Mouse (Mus musculus) G1E-ER4 (cell line): ENCODE data around the gene Sdf2. TPM values are rescaled to one million over a fixed set of nuclear protein-coding genes. Genes with fewer than 3 reads are reported as not detected.

Source experiments
- GATA1 ChIP-seq: IDR thresholded peaks from one replicate; pipeline ENCODE4 v1.8.0; 2012; ENCODE audit warnings: low read length, inconsistent platforms
- polyA plus RNA-seq: library from polyadenylated mRNA; stranded (reverse); fragments of >175 nt; gene quantifications from 2 replicates; pipeline ENCODE4 v1.2.3, GENCODE M21; 2012

Sdf2 gene
- polyA plus RNA-seq, 1 experiment = 2.5 TPM

DNA sequence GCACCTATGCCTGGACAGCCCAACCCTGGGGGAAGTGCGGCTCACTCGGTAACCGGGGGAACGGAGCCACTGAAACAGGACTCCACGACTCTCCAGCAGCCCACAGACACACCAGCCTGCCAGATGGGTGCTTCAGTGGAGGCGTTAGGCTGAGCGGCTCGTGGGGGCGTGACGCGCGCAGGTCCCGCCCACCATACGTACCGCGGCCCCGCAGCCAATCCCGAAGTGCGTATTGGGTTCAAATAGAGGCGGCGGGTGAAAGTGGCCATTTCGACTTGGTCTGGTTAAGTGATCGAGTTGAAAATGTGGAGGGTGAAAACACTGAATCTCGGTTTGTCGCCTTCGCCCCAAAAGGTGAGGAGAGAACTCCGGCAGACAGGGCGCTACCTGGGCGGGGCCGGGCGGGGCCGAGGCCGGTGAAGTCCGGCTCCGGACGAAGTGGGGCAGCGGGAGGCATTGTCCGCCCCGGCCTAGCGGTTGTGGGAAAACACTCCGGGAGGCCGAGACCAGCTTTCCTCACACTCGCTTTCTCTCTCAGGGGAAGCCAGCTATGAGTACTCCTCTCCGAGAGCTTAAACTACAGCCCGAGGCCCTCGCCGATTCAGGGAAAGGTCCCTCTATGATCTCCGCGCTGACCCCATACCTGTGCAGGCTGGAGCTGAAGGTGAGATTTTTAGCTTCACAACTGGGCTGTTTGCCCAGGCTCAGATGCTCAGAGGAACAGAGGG lies 56.0 kb downstream of the Sdf2 start, which contains the start of gene Spag5:
Spag5 (plus strand) TSS at position 173 of the 728 bp plus-strand sequence.
- no peak for TF ChIP-seq GATA1

Other genes with a start within 250 kb of the Sdf2 start
- gene Dhrs13, start 213.5 kb upstream of the Sdf2 start, polyA plus RNA-seq = 11.8 and 15.2 TPM in 2 replicates
- 18.9 and 20.8 TPM in 2 replicates for gene Flot2, start 207.8 kb upstream of the Sdf2 start, polyA plus RNA-seq
- 6.1 and 8.8 TPM in 2 replicates for gene Eral1, start 165.4 kb upstream of the Sdf2 start, polyA plus RNA-seq
- gene Fam222b, start 151.1 kb upstream of the Sdf2 start, polyA plus RNA-seq = 24.2 and 24.7 TPM in 2 replicates
- 23.6 and 25.9 TPM in 2 replicates for gene Traf4, start 80.2 kb upstream of the Sdf2 start, polyA plus RNA-seq
- gene Nek8, start 69.1 kb upstream of the Sdf2 start, polyA plus RNA-seq = 6.0 TPM in 2 replicates
- 90.9 and 118 TPM in 2 replicates for gene Tlcd1, start 69.0 kb upstream of the Sdf2 start, polyA plus RNA-seq
- gene Rpl23a, start 62.2 kb upstream of the Sdf2 start, polyA plus RNA-seq = 345 and 1,761 TPM in 2 replicates
- 1.2 and 1.4 TPM in 2 replicates for gene Rab34, start 57.3 kb upstream of the Sdf2 start, polyA plus RNA-seq
- not detected in 2 replicates for gene Proca1, start 52.4 kb upstream of the Sdf2 start, polyA plus RNA-seq
- 96.8 and 108 TPM in 2 replicates for gene Supt6, start 241 bp downstream of the Sdf2 start, polyA plus RNA-seq
- gene 2610507B11Rik, start 16.0 kb downstream of the Sdf2 start, polyA plus RNA-seq = 41.3 and 62.1 TPM in 2 replicates
- not detected in 2 replicates for gene BC030499, start 45.1 kb downstream of the Sdf2 start, polyA plus RNA-seq
- gene Spag5, start 55.8 kb downstream of the Sdf2 start, polyA plus RNA-seq = 28.8 and 67.9 TPM in 2 replicates
- gene Aldoc, start 77.2 kb downstream of the Sdf2 start, polyA plus RNA-seq = 3.5 and 6.2 TPM in 2 replicates
- 50.2 and 84.3 TPM in 2 replicates for gene Pigs, start 82.7 kb downstream of the Sdf2 start, polyA plus RNA-seq
- 28.0 and 37.7 TPM in 2 replicates for gene Unc119, start 97.7 kb downstream of the Sdf2 start, polyA plus RNA-seq
- gene Foxn1, start 140.8 kb downstream of the Sdf2 start, polyA plus RNA-seq = not detected in 2 replicates
- gene Slc13a2, start 176.5 kb downstream of the Sdf2 start, polyA plus RNA-seq = not detected in 2 replicates
- gene Slc46a1, start 220.0 kb downstream of the Sdf2 start, polyA plus RNA-seq = not detected in 2 replicates